Mouse (Mus musculus) brain, embryonic 14.5 days (tissue): ENCODE measurements at regions not wholly inside any gene's neighbourhood (a gene's known extent, or its start where the extent isn't known, plus 50 kb on each side); places are given as distances from the start of the nearest gene placed in this dataset.
A peak's percentile ranks its signal among the peaks of the same experiment; 100 is the strongest.

ENCODE experiments used
- DNase-seq: peaks from one replicate; pipeline ENCODE4 v3.0.0-alpha.2; 2011; ENCODE audit warnings: low read depth
- CTCF ChIP-seq: fragments of 200-500 bp; IDR thresholded peaks from 2 replicates; pipeline ENCODE4 v1.5.1; 2012; ENCODE audit warnings: inconsistent platforms, mild to moderate bottlenecking, moderate library complexity, borderline replicate concordance; ENCODE audit not compliant: insufficient read depth, insufficient read length; ENCODE audit errors: extremely low read depth
- POLR2A ChIP-seq: fragments of 200-500 bp; IDR thresholded peaks from 2 replicates; pipeline ENCODE4 v1.6.1; 2012; ENCODE audit warnings: mild to moderate bottlenecking, inconsistent platforms, borderline replicate concordance; ENCODE audit not compliant: poor library complexity, insufficient read depth, insufficient read length, severe bottlenecking; ENCODE audit errors: extremely low read depth

- TF ChIP-seq POLR2A (no peak), CTCF (no peak)
- no peak for DNase-seq
Observed at GRCm38 (mm10) chr10:97376376-97376775, 103.0 kb upstream of the Dcn start.

- no peak for DNase-seq
- TF ChIP-seq CTCF, result no peak
- TF ChIP-seq POLR2A, result no peak
Observed at GRCm38 (mm10) chr10:97381586-97381985, 97.8 kb upstream of the Dcn start.

- DNase-seq, result no peak
- TF ChIP-seq CTCF (no peak), POLR2A (no peak)
Observed at GRCm38 (mm10) chr10:97383881-97384280, 95.5 kb upstream of the Dcn start.

GRCm38 (mm10) chr10:97387196-97387876, 92.1 kb upstream of the Dcn start:
- no peak for TF ChIP-seq POLR2A
- TF ChIP-seq CTCF, result no peak
- DNase-seq, result peak; percentile 24

GRCm38 (mm10) chr10:97389647-97390590, 89.5 kb upstream of the Dcn start:
- TF ChIP-seq POLR2A, result no peak
- DNase-seq, result no peak

- peak; percentile 58 for DNase-seq
- TF ChIP-seq CTCF (no peak), POLR2A (no peak)
Observed at GRCm38 (mm10) chr10:97397062-97397771, 82.2 kb upstream of the Dcn start.

- DNase-seq, result no peak
- TF ChIP-seq CTCF (no peak), POLR2A (no peak)
Observed at GRCm38 (mm10) chr10:97397896-97398295, 81.5 kb upstream of the Dcn start.

- no peak for TF ChIP-seq CTCF
- no peak for TF ChIP-seq POLR2A
- DNase-seq, result no peak
Observed at GRCm38 (mm10) chr10:97402524-97402923, 76.9 kb upstream of the Dcn start.

GRCm38 (mm10) chr10:97404076-97404787, 75.2 kb upstream of the Dcn start:
- DNase-seq, result no peak
- TF ChIP-seq CTCF (no peak), POLR2A (no peak)

- peak; percentile 28 for DNase-seq
- TF ChIP-seq CTCF (no peak), POLR2A (no peak)
Observed at GRCm38 (mm10) chr10:97409181-97409581, 70.2 kb upstream of the Dcn start.

- DNase-seq, result no peak
- TF ChIP-seq POLR2A (no peak), CTCF (no peak)
Observed at GRCm38 (mm10) chr10:97409909-97410308, 69.5 kb upstream of the Dcn start.

- DNase-seq, result no peak
- TF ChIP-seq CTCF, result no peak
- no peak for TF ChIP-seq POLR2A
Observed at GRCm38 (mm10) chr10:97422579-97422978, 56.8 kb upstream of the Dcn start.
